Mouse (Mus musculus) brain, adult 2 months (tissue): ENCODE data around the gene Etfb.
"Not testable (repeated sequence)": the region's sequence is repeated elsewhere in the genome, so short reads cannot be mapped to it uniquely, and the experiment has no call there.

Experiments used
- DNase-seq: peaks from one replicate; pipeline ENCODE4 v3.0.0; 2011; ENCODE audit warnings: low read depth, low spot score

Etfb gene

DNA sequence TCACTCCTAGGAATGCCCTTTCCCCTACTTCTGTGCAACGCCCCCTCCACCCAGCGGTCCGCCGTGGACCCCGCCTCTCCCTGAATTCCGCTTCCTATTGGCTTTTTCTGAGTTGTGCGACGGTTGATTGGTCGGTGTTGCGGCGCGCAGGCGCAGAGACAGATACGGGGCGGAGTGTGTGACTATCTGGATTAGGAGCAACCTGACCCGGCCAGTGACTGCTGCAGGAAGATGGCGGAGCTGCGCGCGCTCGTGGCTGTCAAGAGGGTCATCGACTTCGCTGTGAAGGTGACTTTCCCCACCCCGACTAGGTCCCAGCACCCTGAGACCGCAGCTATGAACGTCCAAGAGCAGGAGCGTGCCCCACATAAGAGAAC lies at the start of gene Etfb, which contains the start of gene Gm45233:
Gene Etfb (plus strand): TSS at position 167 of the 377 bp plus-strand sequence.
Gene Gm45233 (plus strand): TSS at position 212 of the 377 bp plus-strand sequence.
- DNase-seq: peak; percentile 98

DNA sequence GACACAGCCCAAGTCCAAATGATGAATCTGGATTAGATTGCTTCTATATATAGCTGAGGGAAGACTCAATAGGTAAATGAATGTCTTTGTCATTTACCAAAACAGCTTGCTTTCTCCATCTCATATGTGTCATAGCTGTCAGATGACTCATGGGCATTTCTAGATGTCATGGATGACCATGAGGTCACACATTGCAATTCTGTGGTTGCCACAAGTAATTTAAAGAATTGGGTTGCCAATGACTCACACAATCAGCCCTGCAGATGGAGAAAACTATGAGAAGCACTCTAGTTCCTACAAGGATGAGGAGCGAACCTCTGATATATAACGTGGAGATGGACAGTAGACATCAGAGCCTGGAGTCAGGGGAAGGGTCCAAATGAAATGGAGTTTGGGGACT lies 44.4 kb upstream of the Etfb start:
- DNase-seq: no peak

DNA sequence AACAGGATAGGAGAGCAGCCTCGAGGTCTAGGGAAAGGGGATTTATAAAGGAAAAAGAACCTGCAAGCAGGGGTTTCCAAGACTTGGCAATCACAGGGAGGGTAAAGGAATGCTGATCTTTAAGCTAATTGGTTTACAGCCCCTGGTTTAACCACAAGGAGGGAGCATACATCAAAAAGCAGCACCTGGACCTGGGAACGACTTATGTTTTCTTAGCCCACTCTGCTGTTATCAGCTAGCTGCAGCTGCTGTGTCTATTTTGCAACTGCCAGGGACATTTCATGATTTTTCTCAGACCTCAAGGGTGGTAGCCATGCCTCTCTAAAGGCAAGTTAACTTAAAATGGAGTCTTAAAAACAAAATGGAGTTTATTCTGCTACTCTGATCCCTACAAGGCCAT lies 41.2 kb upstream of the Etfb start:
- DNase-seq: no peak

DNA sequence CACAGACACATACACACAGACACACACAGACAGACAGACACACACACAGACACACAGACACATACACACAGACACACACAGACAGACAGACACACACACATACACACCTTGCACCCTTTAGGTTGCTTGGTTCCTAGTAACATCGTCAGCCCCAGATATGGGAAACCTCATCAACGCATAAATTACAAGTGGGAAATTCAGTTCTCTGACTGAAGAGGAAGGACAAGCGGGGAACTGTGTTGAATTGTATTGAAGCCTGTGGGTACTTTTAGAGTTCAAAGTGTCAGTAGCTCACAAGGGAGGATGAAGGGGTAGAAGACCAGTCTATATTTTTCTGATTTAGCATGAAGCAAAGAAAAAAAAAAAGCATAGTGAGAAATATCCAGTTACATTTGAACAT lies 36.3 kb upstream of the Etfb start:
- no peak for DNase-seq

DNA sequence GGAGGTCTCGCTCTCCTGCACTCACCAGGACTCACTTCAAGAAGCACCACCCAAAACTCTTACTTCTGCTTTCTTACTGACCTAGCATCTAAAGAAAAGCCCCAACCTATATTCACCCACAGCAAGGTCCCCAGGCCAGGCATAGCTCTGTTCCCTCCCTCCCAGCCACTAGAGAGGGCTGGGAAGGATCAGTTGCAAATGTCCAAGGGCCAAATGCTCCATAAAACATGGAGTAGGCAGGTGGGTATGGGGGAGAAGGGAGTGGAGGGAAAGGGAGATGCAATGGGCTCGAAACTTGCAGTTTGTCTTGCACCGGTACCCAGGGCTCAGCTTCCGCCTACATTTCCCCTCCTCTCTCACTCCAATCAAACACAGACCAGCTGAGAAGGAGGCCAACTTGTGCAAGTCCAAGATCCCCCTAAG lies 35.7 kb upstream of the Etfb start, which contains the start of gene Siglecg:
Gene Siglecg (plus strand): TSS at position 74 of the 423 bp plus-strand sequence.
- no peak for DNase-seq

DNA sequence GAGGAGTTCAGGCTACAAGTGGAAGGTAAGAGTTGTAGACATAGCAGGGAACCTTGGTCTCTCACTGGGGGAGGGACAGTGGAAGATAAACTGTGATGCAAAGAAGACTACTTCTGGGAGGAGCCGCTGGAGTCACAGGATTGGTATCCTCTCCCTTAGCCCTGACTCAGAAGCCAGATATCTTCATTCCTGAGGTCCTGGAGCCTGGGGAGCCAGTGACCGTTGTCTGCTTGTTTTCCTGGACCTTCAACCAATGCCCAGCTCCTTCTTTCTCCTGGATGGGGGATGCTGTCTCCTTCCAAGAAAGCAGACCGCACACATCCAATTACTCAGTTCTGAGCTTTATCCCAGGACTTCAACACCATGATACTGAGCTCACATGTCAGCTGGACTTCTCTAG lies 34.8 kb upstream of the Etfb start:
- no peak for DNase-seq

DNA sequence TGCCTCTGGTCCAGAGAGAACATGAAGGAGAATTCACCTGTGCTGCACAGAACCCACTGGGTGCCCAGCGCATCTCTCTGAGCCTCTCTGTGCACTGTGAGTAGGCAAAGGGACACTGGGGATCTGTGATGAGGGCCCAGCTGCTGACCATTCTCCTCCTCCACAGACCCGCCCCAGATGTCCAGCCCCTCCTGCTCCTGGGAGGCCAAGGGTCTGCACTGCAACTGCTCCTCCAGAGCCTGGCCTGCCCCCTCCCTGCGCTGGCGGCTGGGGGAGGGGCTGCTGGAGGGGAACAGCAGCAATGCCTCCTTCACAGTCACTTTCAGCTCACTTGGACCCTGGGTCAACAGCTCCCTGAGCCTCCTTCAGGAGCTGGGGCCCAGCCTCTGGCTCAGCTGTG lies 32.2 kb upstream of the Etfb start:
- not testable (repeated sequence) for DNase-seq

DNA sequence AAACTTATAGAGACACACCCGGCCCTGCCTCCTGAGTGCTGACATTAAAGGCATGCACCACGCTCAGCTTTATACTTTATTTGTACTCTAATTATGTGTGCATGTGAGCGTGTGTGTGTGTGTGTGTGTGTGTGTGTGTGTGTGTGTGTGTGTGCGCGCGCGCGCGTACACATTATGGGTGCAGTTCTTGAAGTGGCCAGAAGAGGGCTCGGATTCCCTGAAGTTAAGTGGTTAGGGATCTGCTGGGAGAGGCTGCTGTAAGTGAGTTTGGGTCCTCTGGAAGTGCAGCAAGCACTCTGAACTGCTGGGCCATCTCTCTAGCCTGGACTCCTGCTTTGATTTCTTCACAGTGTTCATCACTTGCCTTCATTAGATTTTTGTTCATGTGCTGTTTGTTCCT lies 26.6 kb upstream of the Etfb start:
- DNase-seq: no peak

DNA sequence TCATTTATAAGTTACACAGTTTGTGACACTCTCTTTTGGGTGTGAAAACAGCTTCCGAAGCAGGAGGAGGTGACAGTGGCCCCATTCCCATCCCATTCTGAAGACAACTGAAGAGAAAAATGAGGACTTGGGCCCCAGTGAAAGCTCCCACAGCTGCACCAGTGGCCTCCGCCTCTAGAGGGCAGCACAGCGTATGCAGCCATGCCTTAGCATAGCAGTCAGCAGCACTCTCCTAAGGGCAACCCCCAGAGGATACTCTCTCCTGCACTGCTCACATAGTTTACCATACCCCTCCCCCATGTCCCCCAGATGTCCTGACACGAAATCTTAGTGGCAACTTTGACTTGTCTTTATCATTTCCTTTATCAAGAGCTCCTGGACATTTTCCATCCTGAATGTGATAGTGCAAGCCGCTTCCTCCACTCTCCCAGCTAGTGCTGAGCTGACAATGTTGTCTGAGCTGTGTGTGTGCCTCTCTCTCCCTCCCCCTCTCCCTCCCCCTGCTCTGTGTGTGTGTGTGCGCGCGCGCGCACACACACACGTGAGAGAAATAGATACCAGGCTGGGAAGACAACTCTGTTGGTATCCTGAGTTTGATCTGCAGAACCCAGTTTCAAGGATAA lies 20.8 kb upstream of the Etfb start:
- DNase-seq: peak; percentile 87

DNA sequence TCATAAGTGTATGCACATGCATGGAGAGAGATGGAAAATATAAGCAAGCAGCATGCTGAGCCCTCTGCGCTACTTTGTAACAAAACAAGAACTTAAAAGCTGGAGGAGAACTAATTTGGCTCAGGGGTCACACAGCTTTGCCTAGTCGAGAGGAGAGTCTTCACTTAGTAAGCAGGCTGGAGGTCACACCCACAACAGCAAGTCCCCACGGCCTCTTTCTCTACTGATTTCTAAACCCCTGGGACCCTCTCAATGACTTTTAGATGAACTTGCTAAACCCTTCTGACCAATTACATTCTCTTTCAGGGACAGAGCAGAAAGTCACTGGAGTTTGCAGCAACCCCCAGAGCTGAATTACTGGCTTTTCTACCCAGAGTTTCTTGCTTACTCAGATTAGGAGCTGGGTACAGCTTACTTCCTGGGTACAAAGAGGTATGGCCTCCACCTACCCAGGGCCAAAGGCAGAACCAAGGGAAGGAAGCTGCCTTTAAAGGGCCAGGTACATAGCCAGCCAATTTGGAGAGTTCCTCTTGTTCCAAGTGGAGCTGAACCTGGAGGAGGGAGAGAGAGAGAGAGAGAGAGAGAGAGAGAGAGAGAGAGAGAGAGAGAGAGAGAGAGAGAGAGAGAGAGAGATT lies 19.8 kb upstream of the Etfb start:
- no peak for DNase-seq

DNA sequence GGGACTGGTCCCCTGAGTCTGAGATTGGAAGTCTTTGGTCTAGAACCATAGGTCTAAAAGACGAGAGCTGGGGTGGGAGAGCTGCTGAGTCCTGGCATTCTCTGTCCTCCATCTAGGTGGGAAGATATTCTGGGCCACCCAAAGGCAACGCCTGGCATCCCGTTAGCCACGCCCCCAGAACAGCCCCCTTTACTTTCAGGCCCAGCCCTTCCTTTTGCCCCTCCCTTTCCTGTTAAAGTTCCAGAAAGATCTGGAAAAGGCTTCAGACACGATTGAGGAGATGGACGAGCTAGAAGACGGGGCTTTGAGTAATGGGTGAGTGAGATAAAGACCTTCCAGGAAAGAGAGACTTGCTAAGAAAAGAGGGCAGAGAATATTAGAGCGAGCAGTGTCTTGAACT lies 16.5 kb upstream of the Etfb start, which contains the start of gene Lim2:
Gene Lim2 (plus strand): TSS at position 265 of the 400 bp plus-strand sequence.
- DNase-seq: no peak

DNA sequence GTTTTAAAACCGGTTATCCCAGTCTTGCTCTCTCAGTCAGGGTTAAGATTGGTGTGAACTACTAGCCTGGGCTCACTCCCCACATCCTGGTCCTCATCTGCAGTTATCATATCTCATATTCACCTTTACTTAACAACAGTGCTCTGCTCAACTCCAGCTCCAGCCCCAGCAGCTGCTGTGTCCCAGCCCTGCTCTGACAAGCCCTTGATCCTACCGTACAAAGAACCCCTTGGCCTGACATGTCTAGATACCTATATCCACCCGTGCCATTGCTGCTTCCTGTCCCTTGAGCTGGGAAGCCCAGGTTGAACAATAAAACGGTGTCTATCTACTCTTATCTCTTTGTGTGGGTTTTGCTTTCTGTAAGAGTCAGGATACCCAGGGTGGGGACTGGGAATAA lies 14.4 kb upstream of the Etfb start:
- no peak for DNase-seq

DNA sequence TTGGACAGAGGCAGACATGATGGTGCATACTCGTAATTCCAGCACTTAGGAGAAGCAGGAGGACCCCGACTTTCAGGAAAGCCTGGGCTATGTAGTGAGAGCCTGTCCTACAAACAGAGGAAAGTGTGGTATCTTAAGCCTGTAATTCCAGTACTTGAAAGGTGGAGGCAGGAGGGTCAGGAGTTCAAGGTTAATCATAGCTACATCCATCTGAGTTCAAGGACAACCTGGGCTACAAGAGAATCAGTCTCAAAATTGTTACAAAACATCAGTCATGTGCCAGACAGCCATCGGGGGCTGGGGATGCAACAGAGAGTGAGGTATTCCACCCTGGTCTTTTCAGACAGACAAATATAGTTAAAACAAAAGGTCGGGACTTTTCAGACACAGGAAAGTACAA lies 11.0 kb upstream of the Etfb start:
- no peak for DNase-seq

DNA sequence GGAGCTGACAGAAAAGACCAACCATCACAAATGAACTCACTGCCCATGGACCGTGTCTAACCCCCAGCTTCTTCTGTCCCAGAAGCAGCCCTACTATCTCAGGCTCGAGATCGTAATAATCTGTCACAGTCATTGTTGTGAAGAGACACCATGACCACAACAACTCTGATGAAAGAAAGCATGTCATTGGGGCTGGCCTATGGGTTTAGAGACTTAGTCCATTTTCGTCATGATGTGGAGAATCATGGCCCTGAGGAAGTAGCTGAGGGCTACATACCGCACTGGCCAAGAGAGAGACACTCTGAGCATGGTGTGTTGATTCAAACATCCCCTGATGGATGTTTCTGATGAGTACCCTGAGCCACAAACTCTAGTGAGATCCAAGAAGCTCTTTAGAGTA lies 9.2 kb upstream of the Etfb start:
- DNase-seq: no peak

DNA sequence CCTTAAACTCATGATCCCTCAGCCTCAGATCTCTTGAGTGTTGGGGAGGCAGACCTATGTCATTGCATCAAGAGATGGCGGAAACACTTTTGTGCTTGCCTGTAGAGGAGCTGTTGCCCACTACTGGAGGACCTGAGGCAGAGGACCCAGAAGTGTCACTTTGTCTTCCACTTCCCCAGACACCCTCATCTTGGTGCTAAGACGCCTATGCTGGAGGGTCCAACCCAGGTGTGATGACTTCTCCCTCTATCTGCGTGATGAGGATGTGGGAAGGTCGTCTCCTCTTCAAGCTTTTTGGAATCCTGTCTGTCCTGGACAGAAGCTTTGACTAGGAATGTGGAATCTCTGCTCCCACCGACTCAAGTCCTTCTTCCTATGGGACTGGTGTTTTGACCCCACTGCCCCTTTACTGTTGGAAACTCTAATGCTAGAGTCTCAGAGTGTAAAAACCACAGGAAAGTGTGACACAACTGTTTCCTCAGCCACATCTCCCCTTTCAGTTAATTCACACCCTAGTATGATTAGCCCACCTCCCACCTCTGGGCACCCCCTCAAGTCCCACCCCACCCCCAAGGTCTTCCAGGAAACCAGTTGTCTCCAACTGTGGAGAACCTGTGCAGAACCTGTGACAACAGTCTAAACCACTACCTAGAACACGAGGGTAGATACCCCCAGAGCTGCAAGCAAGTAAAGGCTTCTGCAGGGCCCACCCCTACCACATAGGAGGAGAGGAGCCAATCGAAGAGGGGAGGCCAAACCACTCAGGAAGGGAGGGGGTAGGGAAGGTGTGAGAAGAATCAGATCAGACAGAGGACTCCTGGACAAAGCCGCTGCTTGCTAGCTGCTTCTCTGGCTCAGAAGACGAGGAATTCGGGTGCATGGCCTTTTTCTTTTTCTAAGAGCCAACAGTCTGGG lies 7.3 kb upstream of the Etfb start, which contains the start of gene Nkg7:
Gene Nkg7 (plus strand): TSS at position 733 of the 915 bp plus-strand sequence.
- no peak for DNase-seq

DNA sequence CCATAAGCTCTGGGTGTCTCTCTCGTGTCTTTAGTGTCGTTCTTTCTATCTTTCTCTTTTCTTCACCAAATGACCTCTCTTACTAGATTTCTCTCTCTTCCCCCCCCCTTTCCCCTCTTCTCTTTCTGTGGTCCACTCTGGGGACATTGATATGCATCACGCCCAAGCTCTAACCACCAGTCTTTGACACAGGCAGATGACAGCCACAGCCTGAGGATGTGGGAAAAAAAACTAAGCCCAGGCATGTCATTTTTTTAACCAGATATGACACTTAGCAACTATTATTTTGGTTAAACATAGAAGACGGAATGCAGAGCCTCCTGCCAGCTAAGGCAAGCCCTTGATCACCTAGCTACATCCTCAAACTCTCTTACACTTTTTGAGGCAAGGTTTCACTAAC lies 5.3 kb upstream of the Etfb start:
- DNase-seq: no peak

DNA sequence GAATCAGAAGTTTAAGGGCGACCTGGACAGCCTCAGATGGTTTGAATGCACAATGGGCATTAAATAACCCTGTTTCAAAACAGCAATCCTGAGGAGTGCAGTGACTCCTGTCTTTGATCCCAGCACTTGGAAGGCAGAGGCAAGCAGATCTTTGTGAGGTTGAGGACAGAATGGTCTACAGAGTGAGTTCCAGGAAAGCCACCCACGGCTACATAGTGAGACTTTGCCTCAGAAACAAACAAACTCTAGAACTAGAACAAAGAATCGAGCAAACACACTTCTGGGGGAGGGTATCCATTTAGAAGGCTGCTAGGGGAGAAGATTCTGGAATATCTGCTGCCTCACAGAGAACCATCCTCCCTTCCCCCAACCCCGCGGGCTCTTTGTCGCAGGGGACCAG lies 3.4 kb upstream of the Etfb start, which contains the start of gene Cldnd2:
Gene Cldnd2 (plus strand): TSS at position 301 of the 400 bp plus-strand sequence.
- DNase-seq: no peak

DNA sequence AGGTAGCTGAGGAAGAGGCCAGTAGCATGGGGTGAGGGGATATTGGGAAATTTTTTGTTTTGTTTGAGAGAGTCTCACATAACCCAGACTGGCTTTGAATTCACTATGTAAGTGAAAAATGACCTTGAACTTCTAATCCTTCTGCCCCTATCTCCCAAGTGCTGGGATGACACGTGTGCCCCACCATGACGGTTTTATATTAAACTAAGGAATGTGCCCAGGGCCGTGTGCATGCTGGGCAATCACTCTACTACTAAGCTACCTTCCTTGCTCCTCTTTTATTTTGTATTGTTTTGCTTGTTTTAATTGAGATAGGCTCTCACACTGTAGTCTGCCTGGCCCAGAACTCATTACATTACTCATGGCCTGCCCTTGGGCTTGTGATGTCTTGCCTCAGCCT lies 2.8 kb upstream of the Etfb start:
- DNase-seq: no peak

DNA sequence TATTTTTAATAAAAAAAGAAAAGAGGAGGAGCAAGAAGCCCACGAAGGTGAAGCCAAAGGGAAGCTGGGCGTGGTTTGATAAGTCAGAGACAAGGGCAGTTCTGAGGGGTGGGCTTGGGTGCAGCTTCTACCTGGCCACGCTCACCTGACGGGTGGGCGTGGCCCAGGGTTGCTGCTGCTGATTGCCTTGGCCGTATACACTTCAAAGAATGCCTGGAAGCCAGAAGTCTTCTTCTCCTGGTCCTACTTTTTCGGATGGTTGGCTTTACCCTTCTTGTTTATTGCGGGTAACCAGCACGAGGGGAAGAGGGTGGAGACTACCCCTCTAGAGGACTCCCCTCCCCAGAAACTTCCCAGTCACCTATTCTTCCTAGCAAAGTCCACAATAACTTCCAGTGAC lies 1.2 kb upstream of the Etfb start:
- DNase-seq: no peak

DNA sequence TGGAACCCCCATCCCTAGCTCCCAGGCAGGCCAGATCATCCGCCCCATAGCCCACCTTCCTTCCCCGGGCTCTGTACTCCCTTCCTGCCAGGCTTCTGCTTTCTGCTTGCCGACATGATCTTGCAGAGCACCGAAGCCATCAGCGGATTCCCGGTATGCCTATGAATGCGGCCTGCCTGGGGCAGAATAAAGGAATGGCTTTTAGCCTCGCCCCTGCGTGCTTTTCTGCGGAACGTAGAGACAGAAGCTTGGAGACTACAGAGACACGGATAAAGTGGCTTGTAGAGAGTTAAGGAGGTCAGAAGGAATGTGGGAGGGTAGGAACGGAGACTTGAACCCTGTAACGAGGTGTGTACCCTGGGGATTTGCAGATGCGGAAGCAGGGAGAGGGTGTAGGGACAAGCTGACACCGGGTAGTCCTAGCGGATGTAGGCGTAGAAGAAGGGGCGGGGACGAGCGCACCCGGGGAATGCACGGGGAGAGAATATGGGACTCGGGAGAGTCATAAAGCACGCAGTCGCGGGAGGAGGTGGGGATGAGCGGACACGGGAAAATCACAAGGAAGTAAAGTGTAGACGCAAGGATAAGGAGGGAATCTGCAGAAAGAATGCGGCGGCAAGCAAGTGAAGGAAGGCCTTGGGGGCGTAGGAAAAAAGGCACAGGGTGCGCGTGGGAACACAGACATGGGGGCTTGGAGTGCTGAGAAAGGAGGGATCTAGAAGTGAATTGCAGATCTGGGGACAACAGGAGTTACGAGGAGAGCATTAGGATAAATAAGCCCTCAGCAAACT lies 562 bp upstream of the Etfb start:
- peak; percentile 86 for DNase-seq

DNA sequence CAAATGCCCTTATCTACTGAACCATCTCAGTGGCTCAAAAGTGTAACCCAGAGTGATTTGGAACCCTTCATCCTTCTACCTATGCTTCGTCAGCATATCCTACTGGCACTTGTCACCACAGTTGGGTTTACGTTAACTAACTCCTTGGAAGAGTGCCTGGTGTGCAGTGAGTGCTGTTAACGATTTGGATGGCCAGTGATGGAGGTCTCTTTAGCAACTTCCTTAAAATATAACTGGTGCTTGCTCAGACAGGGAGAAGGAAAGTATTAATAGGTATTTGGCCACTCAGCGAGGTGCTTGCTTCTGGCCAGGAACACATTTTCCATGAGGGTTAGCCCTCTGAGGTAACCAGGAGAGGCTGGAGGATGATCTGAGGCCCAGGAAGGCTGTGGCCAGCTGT lies 3.9 kb downstream of the Etfb start:
- no peak for DNase-seq
